ENCODE assay signal across 8 mouse cellular contexts in genomic region chr10:69781491-69781890, GRCm38 (mm10).
A peak's percentile ranks its signal among the peaks of the same experiment; 100 is the strongest.
DNase-seq lines count a peak whose midpoint lies in the region; ATAC-seq lines count a peak whose summit lies in the region.

No protein-coding gene starts in this region.

- no peak overlapping the region for H3K9ac ChIP-seq in midbrain, embryonic 16.5 days (ENCODE audit: low read depth, low read length)
- H3K9ac ChIP-seq in forebrain, embryonic 16.5 days (replicated peaks; ENCODE audit: low read depth, low read length): no peak overlapping the region
- H3K9ac ChIP-seq in midbrain, embryonic 11.5 days (ENCODE audit: low read length): no peak overlapping the region

- intact Hi-C loops in left cerebral cortex, postnatal 14 days (cut with DNase I): no loop called here

- H3K27me3 ChIP-seq in midbrain, embryonic 10.5 days (ENCODE audit: low read depth, poor library complexity, severe bottlenecking): no peaks in the 10 kb centered on the region
- no peaks in the 10 kb centered on the region for H3K27me3 ChIP-seq in midbrain, embryonic 16.5 days (ENCODE audit: control insufficient read depth, insufficient read depth, low read depth, low read length)
- H3K27me3 ChIP-seq in forebrain, embryonic 16.5 days (replicated peaks; ENCODE audit: control insufficient read depth, insufficient read depth, low read length): no peaks in the 10 kb centered on the region
- H3K27me3 ChIP-seq in midbrain, embryonic 11.5 days (ENCODE audit: control insufficient read depth, insufficient read depth, low read length): no peaks in the 10 kb centered on the region

- no peaks in the 10 kb centered on the region for H3K9me3 ChIP-seq in midbrain, embryonic 10.5 days (replicated peaks)
- H3K9me3 ChIP-seq in midbrain, embryonic 16.5 days (replicated peaks; ENCODE audit: control insufficient read depth, low read length, poor library complexity, severe bottlenecking): 0 out of 2 replicates have a peak, but pooled peaks cover 2% of the 10 kb centered on the region
- no peaks in the 10 kb centered on the region for H3K9me3 ChIP-seq in forebrain, embryonic 16.5 days (ENCODE audit: control insufficient read depth, low read length)
- no peaks in the 10 kb centered on the region for H3K9me3 ChIP-seq in midbrain, embryonic 11.5 days (ENCODE audit: control insufficient read depth, low read length)

- ATAC-seq in midbrain, embryonic 16.5 days: no peak
- peak; percentile 79 for ATAC-seq in forebrain, embryonic 16.5 days
- ATAC-seq in hematopoietic stem cell, adult 5-6 weeks (replicated peaks in 1 of 2; ENCODE audit: insufficient read depth in 1 of 2, low FRiP score in 2 of 2, low TSS enrichment in 1 of 2, low read depth in 1 of 2, poor library complexity in 2 of 2, severe bottlenecking in 2 of 2): peak; percentile 90 to 97
- 0 out of 2 replicates have a peak, but pooled peaks have one; percentile 59 for ATAC-seq in midbrain, embryonic 11.5 days (ENCODE audit: low FRiP score)

- H3K36me3 ChIP-seq in midbrain, embryonic 10.5 days: no peaks in the 10 kb centered on the region
- H3K36me3 ChIP-seq in midbrain, embryonic 16.5 days (ENCODE audit: control insufficient read depth, insufficient read depth, low read length): no peaks in the 10 kb centered on the region
- no peaks in the 10 kb centered on the region for H3K36me3 ChIP-seq in forebrain, embryonic 16.5 days (ENCODE audit: control insufficient read depth, insufficient read depth)
- H3K36me3 ChIP-seq in midbrain, embryonic 11.5 days (ENCODE audit: control insufficient read depth, insufficient read depth, low read length): no peaks in the 10 kb centered on the region

- peak; percentile 54 for DNase-seq in midbrain, embryonic 10.5 days (ENCODE audit: low spot score)
- peak; percentile 73 for DNase-seq in cerebellum, adult 11-12 months
- DNase-seq in left cerebral cortex, postnatal 14 days (ENCODE audit: low spot score in 2 of 2): peak; percentile 65 to 76
- DNase-seq in midbrain, embryonic 11.5 days (ENCODE audit: low spot score, missing footprints): peak; percentile 90
- DNase-seq in spleen, adult 18-20 months: no peak

- no peak overlapping the region for H3K4me3 ChIP-seq in midbrain, embryonic 10.5 days
- H3K4me3 ChIP-seq in midbrain, embryonic 16.5 days (ENCODE audit: low read depth, low read length): no peak overlapping the region
- H3K4me3 ChIP-seq in forebrain, embryonic 16.5 days (replicated peaks; ENCODE audit: low read length): no peak overlapping the region
- H3K4me3 ChIP-seq in midbrain, embryonic 11.5 days (ENCODE audit: low read depth, low read length): no peak overlapping the region

- 34% methylated on average over 8 of the region's 8 CpGs for WGBS in midbrain, embryonic 10.5 days
- WGBS in midbrain, embryonic 16.5 days: 21% methylated on average over 8 of the region's 8 CpGs
- 19% methylated on average over 8 of the region's 8 CpGs for WGBS in forebrain, embryonic 16.5 days
- 34% methylated on average over 8 of the region's 8 CpGs for WGBS in midbrain, embryonic 11.5 days

- H3K27ac ChIP-seq in midbrain, embryonic 10.5 days (replicated peaks): no peak overlapping the region
- no peak overlapping the region for H3K27ac ChIP-seq in midbrain, embryonic 16.5 days (ENCODE audit: low read length)
- H3K27ac ChIP-seq in forebrain, embryonic 16.5 days (ENCODE audit: low read length): no peak overlapping the region
- H3K27ac ChIP-seq in midbrain, embryonic 11.5 days (ENCODE audit: low read depth, low read length): no peak overlapping the region

- peaks cover 18% of the 10 kb centered on the region; the same call in 1 of the 2 replicates for H3K4me1 ChIP-seq in midbrain, embryonic 10.5 days
- H3K4me1 ChIP-seq in midbrain, embryonic 16.5 days (ENCODE audit: control insufficient read depth, insufficient read depth, low read length): peaks cover 13% of the 10 kb centered on the region
- H3K4me1 ChIP-seq in forebrain, embryonic 16.5 days (replicated peaks; ENCODE audit: control insufficient read depth, insufficient read depth, low read length): no peaks in the 10 kb centered on the region
- no peaks in the 10 kb centered on the region; the same call in 1 of the 2 replicates for H3K4me1 ChIP-seq in midbrain, embryonic 11.5 days (ENCODE audit: control insufficient read depth, insufficient read depth, low read length)

- no peak overlapping the region for H3K4me2 ChIP-seq in midbrain, embryonic 16.5 days (ENCODE audit: low read length)
- no peak overlapping the region for H3K4me2 ChIP-seq in forebrain, embryonic 16.5 days (ENCODE audit: low read length)
- H3K4me2 ChIP-seq in midbrain, embryonic 11.5 days: no peak overlapping the region

Comparison
In these comparisons a context has a peak if more than half of its experiments do, and no peak if none do; other contexts are left out.
1. DNase-seq: peak in midbrain, embryonic 10.5 days (single experiment), cerebellum, adult 11-12 months (single experiment), left cerebral cortex, postnatal 14 days (2 of 2) and midbrain, embryonic 11.5 days (single experiment); none in spleen, adult 18-20 months (0 of 2).